Mouse (Mus musculus): ENCODE results near the gene Spint5. TPM values are rescaled to one million over a fixed set of nuclear protein-coding genes. Genes with fewer than 3 reads are reported as not detected.

Gene Spint5
- total and polyA plus RNA-seq, 3 experiments = not detected

DNA sequence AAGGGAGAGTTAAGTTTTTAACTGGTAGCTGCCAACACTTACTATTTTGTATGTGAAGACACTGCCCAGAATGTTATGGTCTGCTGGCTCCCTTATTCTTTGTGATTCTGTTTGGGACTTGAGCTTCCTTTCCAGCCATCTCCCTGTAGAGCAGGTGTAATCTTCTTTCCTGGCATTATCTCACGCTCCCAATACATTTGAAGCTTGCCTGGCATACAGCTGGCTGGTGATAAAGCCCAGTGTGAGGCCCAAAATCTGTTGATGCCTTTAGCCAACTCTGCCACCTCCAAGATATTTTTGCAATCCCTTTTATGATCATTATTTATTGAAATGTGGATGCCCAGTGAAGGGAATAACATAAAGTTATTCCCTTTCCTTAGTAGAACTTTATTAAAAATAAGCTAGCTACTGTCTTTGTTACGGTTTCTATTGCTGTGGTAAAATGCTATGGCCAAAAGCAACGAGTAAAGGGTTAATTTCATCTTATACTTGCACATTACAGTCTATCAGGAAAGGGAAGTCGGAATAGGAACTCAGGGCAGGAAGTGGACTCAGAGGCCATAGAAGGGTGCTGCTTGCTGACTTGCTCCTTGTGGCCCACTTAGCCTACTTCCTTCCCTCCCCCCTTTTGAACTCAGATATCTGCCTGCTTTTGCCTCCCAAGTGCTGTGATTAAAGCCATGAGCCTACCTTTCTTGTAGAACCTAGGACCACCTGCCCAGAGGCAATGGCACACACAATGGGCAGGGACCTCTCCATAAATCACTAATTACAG, 45.1 kb downstream of the Spint5 start:
- Histone ChIP-seq H3K27me3 (ENCODE audit: control insufficient read depth in 1 of 2, insufficient read depth in 2 of 2, low read length in 2 of 2) (no peaks in the 10 kb centered on the region), H3K9ac (ENCODE audit: control insufficient read depth, low read depth, low read length, poor library complexity, severe bottlenecking) (no peak overlapping the region), H3K36me3 (ENCODE audit: control insufficient read depth in 1 of 2, insufficient read depth in 2 of 2, low read length in 2 of 2) (peaks cover 8 to 10% of the 10 kb centered on the region in 2 experiments), H3K4me1 (ENCODE audit: control insufficient read depth in 1 of 2, insufficient read depth in 2 of 2, low read length in 2 of 2) (no peaks in the 10 kb centered on the region), H3K9me3 (replicated peaks; ENCODE audit: insufficient read depth, low read length) (no peaks in the 10 kb centered on the region), H3K27ac (ENCODE audit: control insufficient read depth, low read depth, low read length) (no peak overlapping the region), H3K4me3 (ENCODE audit: control insufficient read depth in 1 of 2, insufficient read depth in 1 of 2, low read depth in 2 of 2, low read length in 2 of 2) (no peak overlapping the region), H3K79me2 (ENCODE audit: control insufficient read depth, insufficient read depth, low read length, poor library complexity) (no peaks in the 10 kb centered on the region)
- peak; percentile 44 for DNase-seq (ENCODE audit: low read depth, low spot score)
- TF ChIP-seq NRF1 (IDR thresholded peaks at IDR 0.05; ENCODE audit: insufficient read depth, low read depth, low read length, poor library complexity, severe bottlenecking) = no peak
- TF ChIP-seq SMC3 (IDR thresholded peaks at IDR 0.05; ENCODE audit: low read depth, low read length) = no peak

- DNase-seq (ENCODE audit: low read depth, low spot score) = no peak
Observed at GRCm38 (mm10) chr2:164761502-164761901, 46.4 kb downstream of the Spint5 start.

DNA sequence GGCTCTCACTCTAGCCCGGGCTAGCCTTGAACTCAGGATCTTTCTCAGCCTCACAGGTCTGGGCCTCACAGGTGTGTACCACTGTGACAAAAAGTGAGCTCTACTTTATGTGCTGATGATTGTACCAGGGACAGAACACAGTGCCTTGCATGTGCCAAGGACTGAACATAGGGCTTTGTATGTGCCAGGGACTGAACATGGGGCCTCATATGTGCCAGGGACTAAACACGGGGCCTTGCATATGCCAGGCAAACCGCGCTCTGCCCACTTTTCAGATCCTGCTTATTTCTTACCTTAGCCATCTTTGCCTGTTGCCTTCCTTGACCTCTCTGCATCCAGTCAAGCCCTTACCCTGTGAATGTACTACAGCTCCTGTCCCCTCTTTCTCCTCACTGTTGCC, 46.9 kb downstream of the Spint5 start:
- Histone ChIP-seq H3K27ac (ENCODE audit: control insufficient read depth, low read depth, low read length) (no peak overlapping the region), H3K4me3 (ENCODE audit: control insufficient read depth in 1 of 2, insufficient read depth in 1 of 2, low read depth in 2 of 2, low read length in 2 of 2) (no peak overlapping the region), H3K4me1 (ENCODE audit: control insufficient read depth in 1 of 2, insufficient read depth in 2 of 2, low read length in 2 of 2) (no peaks in the 10 kb centered on the region), H3K9me3 (replicated peaks; ENCODE audit: insufficient read depth, low read length) (no peaks in the 10 kb centered on the region), H3K36me3 (ENCODE audit: control insufficient read depth in 1 of 2, insufficient read depth in 2 of 2, low read length in 2 of 2) (peaks cover 4 to 8% of the 10 kb centered on the region in 2 experiments; a peak in 3 of 4 replicates), H3K27me3 (ENCODE audit: control insufficient read depth in 1 of 2, insufficient read depth in 2 of 2, low read length in 2 of 2) (no peaks in the 10 kb centered on the region), H3K9ac (ENCODE audit: control insufficient read depth, low read depth, low read length, poor library complexity, severe bottlenecking) (no peak overlapping the region), H3K79me2 (ENCODE audit: control insufficient read depth, insufficient read depth, low read length, poor library complexity) (no peaks in the 10 kb centered on the region)
- no peak for TF ChIP-seq SIN3A (IDR thresholded peaks at IDR 0.05; ENCODE audit: low read length)
- no peak for TF ChIP-seq UBTF (IDR thresholded peaks at IDR 0.05; ENCODE audit: borderline replicate concordance, insufficient read depth, low read depth, low read length)
- TF ChIP-seq NELFE (IDR thresholded peaks at IDR 0.05; ENCODE audit: low read depth, low read length) = no peak
- no peak for TF ChIP-seq BHLHE40 (IDR thresholded peaks at IDR 0.05; ENCODE audit: borderline replicate concordance, low read depth, low read length)
- TF ChIP-seq USF1 (IDR thresholded peaks at IDR 0.05; ENCODE audit: low read depth, low read length) = no peak
- TF ChIP-seq ZKSCAN1 (IDR thresholded peaks at IDR 0.05; ENCODE audit: low read depth, low read length) = no peak
- no peak for TF ChIP-seq EP300 (IDR thresholded peaks at IDR 0.05; ENCODE audit: low read depth in 1 of 2, low read length in 2 of 2)
- no peak for TF ChIP-seq RCOR1 (IDR thresholded peaks at IDR 0.05; ENCODE audit: low read depth, low read length)
- no peak for TF ChIP-seq CHD1 (IDR thresholded peaks at IDR 0.05; ENCODE audit: low read depth, low read length)
- TF ChIP-seq GATA1 (IDR thresholded peaks at IDR 0.05; ENCODE audit: low read depth, low read length) = no peak
- TF ChIP-seq ZNF384 (IDR thresholded peaks at IDR 0.05; ENCODE audit: low read depth, low read length) = no peak
- no peak for TF ChIP-seq KAT2A (conservative IDR thresholded peaks at IDR 0.05; ENCODE audit: low read depth, low read length)
- TF ChIP-seq GABPA (IDR thresholded peaks at IDR 0.05; ENCODE audit: low read depth, low read length) = no peak
- TF ChIP-seq TAL1 (IDR thresholded peaks at IDR 0.05; ENCODE audit: low read length) = no peak
- TF ChIP-seq SMC3 (IDR thresholded peaks at IDR 0.05; ENCODE audit: low read depth, low read length) = no peak
- TF ChIP-seq JUND (IDR thresholded peaks at IDR 0.05; ENCODE audit: low read depth, low read length) = no peak
- DNase-seq (ENCODE audit: low read depth, low spot score) = no peak

More at GRCm38 (mm10) chr2:164761502-164761901, 46.4 kb downstream of the Spint5 start:
- no peak overlapping the region for H3K9ac ChIP-seq (ENCODE audit: control insufficient read depth, low read depth, low read length, poor library complexity, severe bottlenecking)
- no peak overlapping the region for H3K27ac ChIP-seq (ENCODE audit: control insufficient read depth, low read depth, low read length)
- H3K36me3 ChIP-seq (ENCODE audit: control insufficient read depth in 1 of 2, insufficient read depth in 2 of 2, low read length in 2 of 2) = peaks cover 4 to 8% of the 10 kb centered on the region in 2 experiments; a peak in 3 of 4 replicates
- H3K27me3 ChIP-seq (ENCODE audit: control insufficient read depth in 1 of 2, insufficient read depth in 2 of 2, low read length in 2 of 2) = no peaks in the 10 kb centered on the region
- H3K4me3 ChIP-seq (ENCODE audit: control insufficient read depth in 1 of 2, insufficient read depth in 1 of 2, low read depth in 2 of 2, low read length in 2 of 2) = no peak overlapping the region
- H3K4me1 ChIP-seq (ENCODE audit: control insufficient read depth in 1 of 2, insufficient read depth in 2 of 2, low read length in 2 of 2) = no peaks in the 10 kb centered on the region
- no peaks in the 10 kb centered on the region for H3K9me3 ChIP-seq (replicated peaks; ENCODE audit: insufficient read depth, low read length)
- no peaks in the 10 kb centered on the region for H3K79me2 ChIP-seq (ENCODE audit: control insufficient read depth, insufficient read depth, low read length, poor library complexity)
- TF ChIP-seq MEF2A (IDR thresholded peaks at IDR 0.05; ENCODE audit: extremely low read depth, insufficient replicate concordance, low read depth, low read length, poor library complexity, severe bottlenecking) (no peak), TAL1 (IDR thresholded peaks at IDR 0.05; ENCODE audit: low read length) (0 out of 2 replicates have a peak, but pooled peaks have one; percentile 14)

Data from MEL (cell line).